Mouse (Mus musculus) C2C12 (cell line): ENCODE results near the gene Dbt.

ENCODE experiments used
- CTCF ChIP-seq: IDR thresholded peaks from one replicate; pipeline ENCODE4 v1.5.1; 2011; ENCODE audit not compliant: control insufficient read depth, insufficient read depth, insufficient read length
- MYOG ChIP-seq: IDR thresholded peaks from one replicate; pipeline ENCODE4 v1.6.1; 2011; ENCODE audit not compliant: control insufficient read depth, insufficient read length; ENCODE audit errors: extremely low read depth

DNA sequence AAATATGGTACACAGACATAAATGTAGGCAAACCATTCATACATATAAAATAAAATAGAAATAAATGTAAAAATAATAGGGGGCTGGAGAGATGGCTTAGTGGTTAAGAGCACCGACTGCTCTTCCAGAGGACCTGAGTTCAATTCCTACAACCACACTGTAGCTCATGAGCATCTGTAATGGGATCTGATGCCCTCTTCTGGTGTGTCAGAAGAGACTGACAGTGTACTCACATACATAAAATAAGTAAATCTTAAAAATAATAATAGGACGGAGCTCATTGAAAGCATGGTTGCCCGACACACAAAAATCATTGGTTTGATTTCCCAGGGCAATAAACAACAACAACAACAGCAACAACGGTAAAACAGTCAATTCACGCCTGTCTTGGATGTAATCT lies 21.9 kb upstream of the Dbt start:
- TF ChIP-seq CTCF (no peak), MYOG (no peak)
